Mouse (Mus musculus) stomach, embryonic 14.5 days (tissue): Measurements from ENCODE around the gene Map3k20. TPM values are rescaled to one million over a fixed set of nuclear protein-coding genes. Genes with fewer than 3 reads are reported as not detected.

ENCODE experiments used
- ATAC-seq: fragments of 200-750 bp; cut with Nextera tagmentation; 2 replicates; pipeline ENCODE4 v1.8.0; 2017; ENCODE audit warnings: low read depth, moderate TSS enrichment; ENCODE audit not compliant: insufficient number of reproducible peaks, insufficient read depth, low FRiP score
- H3K27ac ChIP-seq: fragments of 300-500 bp; sonication (generic); 2 replicates; pipeline ENCODE4 v1.5.1; 2014; ENCODE audit warnings: mild to moderate bottlenecking, low read length, moderate library complexity, mixed read lengths
- H3K27me3 ChIP-seq: fragments of 300-500 bp; sonication (generic); 2 replicates; pipeline ENCODE4 v1.6.1; 2014; ENCODE audit warnings: low read length, control low read depth, mixed read lengths; ENCODE audit not compliant: control insufficient read depth, insufficient read depth
- H3K36me3 ChIP-seq: fragments of 300-500 bp; sonication (generic); 2 replicates; pipeline ENCODE4 v1.6.1; 2014; ENCODE audit warnings: mild to moderate bottlenecking, control low read depth, low read length, moderate library complexity, mixed read lengths; ENCODE audit not compliant: control insufficient read depth, insufficient read depth
- H3K4me1 ChIP-seq: fragments of 300-500 bp; sonication (generic); 2 replicates; pipeline ENCODE4 v1.6.1; 2014; ENCODE audit warnings: low read length, control low read depth, mixed read lengths; ENCODE audit not compliant: control insufficient read depth, insufficient read depth
- H3K4me2 ChIP-seq: fragments of 300-500 bp; sonication (generic); replicated peaks from 2 replicates; pipeline ENCODE4 v1.6.1; 2014; ENCODE audit warnings: low read depth, low read length, control low read depth
- H3K4me3 ChIP-seq: fragments of 300-500 bp; sonication (generic); 2 replicates; pipeline ENCODE4 v1.5.1; 2014; ENCODE audit warnings: low read depth, low read length, control low read depth
- H3K9ac ChIP-seq: fragments of 300-500 bp; sonication (generic); replicated peaks from 2 replicates; pipeline ENCODE4 v1.6.1; 2014; ENCODE audit warnings: low read depth, mild to moderate bottlenecking, control low read depth, low read length, moderate library complexity, mixed read lengths
- H3K9me3 ChIP-seq: fragments of 300-500 bp; sonication (generic); 2 replicates; pipeline ENCODE4 v1.6.1; 2016; ENCODE audit warnings: low read depth, low read length, control low read depth; ENCODE audit not compliant: control insufficient read depth
- WGBS: fragments of 180-500 bp; shearing (Covaris S2); extraction: QIAGEN DNeasy Blood & Tissue Kit; methylation state at CpG from one replicate; pipeline ENCODE4 v1.1.7; 2014; 5-methylcytosine and 5-hydroxymethylcytosine counted together
- polyA plus RNA-seq: library from polyadenylated mRNA; unstranded; fragments of >200 nt; fragmentation: Nextera tagmentation; extraction: Ambion mirVana; gene quantifications from 2 replicates; pipeline ENCODE4 v1.2.1, GENCODE M21; 2014

Map3k20 gene
- polyA plus RNA-seq, 1 experiment from 2014 or later: 35.8 TPM

DNA sequence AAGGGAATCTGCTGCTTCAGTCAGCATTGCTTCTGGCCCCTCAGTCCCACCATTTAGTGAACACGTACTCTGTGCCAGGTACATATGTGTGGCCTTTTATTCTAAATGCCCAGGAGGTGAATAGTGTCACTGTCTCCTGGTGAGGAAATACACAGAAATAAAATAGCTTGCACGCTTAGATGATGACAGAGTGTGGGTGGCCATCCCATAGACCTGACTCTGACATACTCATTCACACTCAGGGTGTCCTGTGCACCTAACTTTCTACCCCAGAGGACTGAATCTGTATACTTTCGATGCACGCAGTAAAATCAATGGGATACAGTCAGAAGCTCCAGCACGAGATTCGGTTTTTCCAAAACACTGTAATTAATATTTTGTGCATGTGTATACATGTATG, 18.0 kb upstream of the Map3k20 start:
- WGBS: 88% methylated on average over 6 of the region's 6 CpGs
- Histone ChIP-seq H3K9ac (no peak overlapping the region), H3K4me3 (no peak overlapping the region), H3K9me3 (peaks cover 4% of the 10 kb centered on the region), H3K27me3 (no peaks in the 10 kb centered on the region), H3K36me3 (no peaks in the 10 kb centered on the region), H3K4me1 (no peaks in the 10 kb centered on the region), H3K4me2 (no peak overlapping the region), H3K27ac (no peak overlapping the region)
- no peak for ATAC-seq

DNA sequence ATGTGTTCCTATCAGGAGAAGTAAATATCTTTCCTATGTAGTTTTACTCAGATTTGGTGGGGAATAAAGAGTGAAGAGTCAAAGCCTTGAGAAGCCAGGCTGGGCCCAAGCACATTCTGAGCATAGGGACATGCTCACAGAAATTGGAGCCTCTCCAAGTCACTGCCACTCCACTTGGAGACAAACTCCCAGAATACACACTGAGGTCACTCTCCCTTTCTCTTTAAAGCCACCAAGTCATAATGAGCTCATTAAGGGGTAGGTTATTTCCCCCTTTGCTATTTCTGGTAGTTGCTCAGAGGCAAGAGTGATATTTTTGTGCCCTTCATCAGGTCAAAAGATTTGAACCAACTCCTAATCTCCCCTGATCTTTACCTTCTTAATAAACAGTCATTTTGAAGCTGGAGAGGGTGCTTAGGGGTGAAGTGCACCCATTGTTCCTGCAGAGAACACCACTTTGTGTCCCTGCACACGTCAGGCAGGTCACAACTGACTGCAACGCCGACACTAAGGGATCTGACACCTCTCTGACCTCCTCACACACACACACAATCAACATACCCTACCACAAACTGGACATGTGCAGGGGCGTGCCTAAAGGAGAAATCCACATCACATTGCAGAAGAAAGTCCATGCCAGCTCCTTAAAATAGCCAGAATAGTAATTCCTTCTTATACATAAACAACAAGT, 15.6 kb upstream of the Map3k20 start:
- ATAC-seq: no peak
- Histone ChIP-seq H3K4me1 (no peaks in the 10 kb centered on the region), H3K9ac (no peak overlapping the region), H3K4me2 (no peak overlapping the region), H3K27ac (no peak overlapping the region), H3K4me3 (no peak overlapping the region), H3K36me3 (no peaks in the 10 kb centered on the region), H3K27me3 (no peaks in the 10 kb centered on the region), H3K9me3 (peaks cover 4% of the 10 kb centered on the region)
- WGBS: 72% methylated on average over 4 of the region's 4 CpGs

DNA sequence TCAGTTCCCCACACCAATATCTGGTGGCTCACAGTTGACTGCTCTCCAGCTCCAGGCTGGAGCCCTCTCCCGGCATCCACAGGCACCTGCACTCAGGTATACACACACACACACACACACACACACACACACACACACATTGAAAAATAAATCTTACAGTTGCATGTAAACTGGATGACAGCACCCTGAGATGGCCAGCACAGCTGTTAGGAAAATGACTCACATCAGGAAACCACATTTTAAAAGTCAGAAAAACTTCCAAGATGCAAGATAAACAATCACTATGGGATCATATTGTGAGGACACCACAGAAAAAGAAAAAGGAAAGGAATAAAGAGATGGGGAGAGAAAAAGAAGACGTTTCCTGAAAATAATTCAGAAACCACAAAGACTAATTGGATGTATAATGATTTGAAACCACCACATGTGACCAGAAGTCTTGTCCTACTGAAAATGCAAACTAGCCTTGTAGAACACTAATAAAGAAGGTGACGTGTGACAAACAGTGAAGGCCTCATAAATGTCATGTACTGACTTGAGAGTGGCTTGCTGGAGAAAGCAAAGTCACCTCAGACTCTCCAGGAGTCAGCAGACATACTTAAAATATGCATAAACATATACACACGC, 7.1 kb upstream of the Map3k20 start:
- Histone ChIP-seq H3K4me2 (no peak overlapping the region), H3K36me3 (no peaks in the 10 kb centered on the region), H3K27ac (no peak overlapping the region), H3K27me3 (no peaks in the 10 kb centered on the region), H3K9ac (no peak overlapping the region), H3K9me3 (no peaks in the 10 kb centered on the region), H3K4me1 (no peaks in the 10 kb centered on the region), H3K4me3 (no peak overlapping the region)
- no peak for ATAC-seq
- 76% methylated on average over 4 of the region's 4 CpGs for WGBS

GRCm38 (mm10) chr2:72280524-72280923, 4.9 kb upstream of the Map3k20 start:
- Histone ChIP-seq H3K27me3 (no peaks in the 10 kb centered on the region), H3K9me3 (no peaks in the 10 kb centered on the region), H3K4me2 (no peak overlapping the region), H3K4me3 (no peak overlapping the region), H3K27ac (no peak overlapping the region), H3K9ac (no peak overlapping the region), H3K4me1 (no peaks in the 10 kb centered on the region), H3K36me3 (no peaks in the 10 kb centered on the region)
- ATAC-seq: no peak
- WGBS: 90% methylated on average over 5 of the region's 5 CpGs

- no peaks in the 10 kb centered on the region for H3K27me3 ChIP-seq
- no peaks in the 10 kb centered on the region for H3K36me3 ChIP-seq
- no peak for ATAC-seq
- no peaks in the 10 kb centered on the region for H3K4me1 ChIP-seq
- H3K9ac ChIP-seq: no peak overlapping the region
- no peak overlapping the region for H3K4me3 ChIP-seq
- no peak overlapping the region for H3K4me2 ChIP-seq
- H3K9me3 ChIP-seq: no peaks in the 10 kb centered on the region
- 90% methylated on average over 14 of the region's 14 CpGs for WGBS
- no peak overlapping the region for H3K27ac ChIP-seq
Observed at GRCm38 (mm10) chr2:72281971-72282370, 3.5 kb upstream of the Map3k20 start.

DNA sequence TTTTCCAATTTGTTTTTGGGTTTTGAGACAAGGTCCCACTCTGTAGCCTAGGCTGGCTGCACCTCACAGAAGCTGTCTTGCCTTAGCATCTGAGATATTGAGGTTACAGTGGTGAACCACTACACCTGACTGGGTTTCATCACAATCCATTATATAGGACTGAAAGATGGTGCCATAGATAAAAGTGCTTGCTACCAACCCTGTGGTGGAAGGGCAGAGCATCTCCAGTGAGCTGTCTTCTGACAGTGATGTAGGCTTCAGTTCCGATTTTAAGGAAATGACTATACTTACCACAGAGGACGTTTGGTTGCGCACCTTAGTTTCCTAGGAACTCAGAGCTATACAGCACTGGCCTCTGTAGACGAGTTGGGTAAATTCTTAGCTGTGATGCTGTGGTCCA, 2.7 kb upstream of the Map3k20 start:
- H3K9me3 ChIP-seq: no peaks in the 10 kb centered on the region
- H3K27ac ChIP-seq: no peak overlapping the region
- H3K4me3 ChIP-seq: no peak overlapping the region
- H3K27me3 ChIP-seq: no peaks in the 10 kb centered on the region
- H3K4me2 ChIP-seq: no peak overlapping the region
- no peaks in the 10 kb centered on the region for H3K36me3 ChIP-seq
- peaks cover 7% of the 10 kb centered on the region for H3K4me1 ChIP-seq
- no peak for ATAC-seq
- H3K9ac ChIP-seq: no peak overlapping the region
- 84% methylated on average over 4 of the region's 4 CpGs for WGBS

DNA sequence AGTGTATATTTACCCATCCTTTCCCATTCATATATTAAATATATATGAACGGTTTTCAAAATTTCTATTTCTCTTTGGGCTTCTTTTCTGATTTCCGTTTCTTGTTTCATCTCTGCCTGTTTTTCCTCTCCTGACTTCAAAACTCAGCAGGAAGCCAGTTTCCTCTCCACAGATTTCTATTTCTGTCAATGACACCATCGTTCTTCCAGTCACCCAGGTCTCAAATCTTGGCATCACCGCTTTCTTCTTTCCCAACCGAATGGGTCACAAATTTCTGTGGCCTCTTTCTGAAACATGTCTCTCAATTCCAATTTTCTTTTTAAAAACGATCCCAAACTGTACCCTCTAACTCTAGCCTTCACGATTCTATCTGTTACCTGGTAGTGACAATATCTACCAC, 748 bp upstream of the Map3k20 start:
- Histone ChIP-seq H3K9me3 (no peaks in the 10 kb centered on the region), H3K9ac (no peak overlapping the region), H3K27ac (no peak overlapping the region), H3K4me3 (no peak overlapping the region), H3K4me2 (no peak overlapping the region), H3K36me3 (no peaks in the 10 kb centered on the region), H3K4me1 (peaks cover 9% of the 10 kb centered on the region), H3K27me3 (no peaks in the 10 kb centered on the region)
- 73% methylated on average over 7 of the region's 7 CpGs for WGBS
- no peak for ATAC-seq

DNA sequence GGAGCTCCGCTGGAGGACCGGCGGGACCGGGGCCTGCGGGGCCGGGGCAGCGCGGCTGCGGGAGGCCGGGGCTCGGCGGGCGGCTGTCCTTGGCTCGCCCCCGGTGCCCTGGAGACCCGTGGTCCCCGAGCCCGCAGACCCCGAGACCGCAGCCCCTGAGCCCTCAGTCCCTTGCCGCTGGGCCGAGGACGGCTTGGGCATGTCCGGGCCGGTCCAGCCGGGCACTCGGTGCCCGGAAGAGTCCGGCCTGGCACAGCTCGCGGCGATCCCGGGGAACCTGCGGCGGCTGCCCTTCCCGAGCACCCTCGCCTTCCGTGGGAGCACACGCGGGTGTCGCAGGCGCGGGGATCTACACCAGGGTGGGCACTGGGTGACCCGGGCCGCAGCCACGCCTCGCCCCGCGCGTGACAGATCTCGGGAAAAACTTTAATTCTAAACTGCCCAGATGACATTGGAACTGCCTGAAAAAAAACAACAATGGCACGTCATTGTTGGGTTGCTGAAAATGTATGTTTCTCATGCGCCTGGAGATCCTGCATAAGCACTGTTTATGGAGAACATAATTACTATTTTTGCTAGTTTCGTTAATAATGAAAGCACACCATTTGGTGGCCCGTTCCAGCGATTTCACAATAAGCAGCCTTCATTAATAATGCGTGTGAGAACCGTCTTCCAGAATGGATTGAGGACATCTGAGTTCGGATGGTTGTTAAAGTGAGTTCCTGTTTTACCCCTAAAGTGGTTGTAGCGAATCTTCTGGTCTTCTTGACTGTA, 638 bp downstream of the Map3k20 start:
- Histone ChIP-seq H3K9me3 (no peaks in the 10 kb centered on the region), H3K36me3 (no peaks in the 10 kb centered on the region), H3K27ac (peak overlapping the region; percentile 58; the same call in 1 of the 2 replicates), H3K4me1 (peaks cover 9% of the 10 kb centered on the region), H3K4me3 (peak overlapping the region; percentile 76), H3K9ac (peak overlapping the region; percentile 87), H3K27me3 (no peaks in the 10 kb centered on the region), H3K4me2 (peak overlapping the region; percentile 66)
- peak; percentile 33; the same call in 1 of the 2 replicates for ATAC-seq
- 1% methylated on average over 59 of the region's 60 CpGs for WGBS
